Mouse (Mus musculus): ENCODE results near the gene Tns1. TPM values are rescaled to one million over a fixed set of nuclear protein-coding genes. Genes with fewer than 3 reads are reported as not detected.

Gene Tns1
- polyA plus RNA-seq, 1 experiment from 2014 or later: 38.5 TPM

DNA sequence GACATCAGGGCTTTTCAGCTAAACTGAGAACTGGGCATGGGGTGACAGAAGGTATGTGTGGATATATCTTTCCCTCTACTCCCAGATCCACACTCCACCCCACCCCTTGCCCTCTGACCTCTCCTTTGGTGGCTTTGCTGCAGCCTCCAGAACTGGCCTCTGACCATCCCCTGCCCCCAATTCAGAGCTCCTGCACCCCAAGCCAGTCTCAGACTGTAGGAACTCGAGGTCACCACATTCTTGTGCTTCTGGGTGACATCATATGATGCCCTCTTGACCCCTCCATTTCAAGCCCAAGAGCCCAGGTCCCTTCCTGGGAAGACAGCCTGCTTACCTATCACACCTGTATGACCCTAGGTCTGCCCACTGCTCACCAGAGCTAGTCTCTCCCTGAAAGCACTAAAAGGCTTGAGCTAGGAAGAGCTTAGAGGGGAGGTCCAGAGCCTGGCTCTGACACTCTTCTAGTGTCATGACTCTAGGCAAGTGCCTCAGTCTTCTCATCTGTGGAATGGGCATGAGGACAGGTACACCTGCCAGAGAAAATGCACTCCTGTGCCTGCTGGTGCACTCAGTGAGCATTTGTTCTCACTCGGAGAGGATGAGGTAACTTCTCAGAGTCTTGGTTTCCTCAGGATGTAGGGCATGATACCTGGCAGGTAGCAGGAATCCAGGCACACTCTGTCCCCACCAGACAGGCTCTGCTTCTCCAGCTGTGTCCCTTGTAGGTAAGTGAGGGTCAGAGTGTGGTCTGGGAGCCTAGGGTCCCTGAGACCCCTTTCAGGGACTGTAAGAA, 214.9 kb downstream of the Tns1 start:
- no peak for ATAC-seq (ENCODE audit: insufficient number of reproducible peaks, insufficient read depth, low FRiP score, low TSS enrichment, low read depth)
- peaks cover 26% of the 10 kb centered on the region for H3K4me1 ChIP-seq
- H3K27ac ChIP-seq: no peak overlapping the region
- no peak overlapping the region for H3K9ac ChIP-seq
- no peak overlapping the region for H3K4me2 ChIP-seq
- H3K4me3 ChIP-seq: no peak overlapping the region
- no peaks in the 10 kb centered on the region for H3K27me3 ChIP-seq
- H3K36me3 ChIP-seq: peaks cover 22% of the 10 kb centered on the region
- 65% methylated on average over 2 of the region's 2 CpGs for WGBS
- H3K9me3 ChIP-seq: no peaks in the 10 kb centered on the region

DNA sequence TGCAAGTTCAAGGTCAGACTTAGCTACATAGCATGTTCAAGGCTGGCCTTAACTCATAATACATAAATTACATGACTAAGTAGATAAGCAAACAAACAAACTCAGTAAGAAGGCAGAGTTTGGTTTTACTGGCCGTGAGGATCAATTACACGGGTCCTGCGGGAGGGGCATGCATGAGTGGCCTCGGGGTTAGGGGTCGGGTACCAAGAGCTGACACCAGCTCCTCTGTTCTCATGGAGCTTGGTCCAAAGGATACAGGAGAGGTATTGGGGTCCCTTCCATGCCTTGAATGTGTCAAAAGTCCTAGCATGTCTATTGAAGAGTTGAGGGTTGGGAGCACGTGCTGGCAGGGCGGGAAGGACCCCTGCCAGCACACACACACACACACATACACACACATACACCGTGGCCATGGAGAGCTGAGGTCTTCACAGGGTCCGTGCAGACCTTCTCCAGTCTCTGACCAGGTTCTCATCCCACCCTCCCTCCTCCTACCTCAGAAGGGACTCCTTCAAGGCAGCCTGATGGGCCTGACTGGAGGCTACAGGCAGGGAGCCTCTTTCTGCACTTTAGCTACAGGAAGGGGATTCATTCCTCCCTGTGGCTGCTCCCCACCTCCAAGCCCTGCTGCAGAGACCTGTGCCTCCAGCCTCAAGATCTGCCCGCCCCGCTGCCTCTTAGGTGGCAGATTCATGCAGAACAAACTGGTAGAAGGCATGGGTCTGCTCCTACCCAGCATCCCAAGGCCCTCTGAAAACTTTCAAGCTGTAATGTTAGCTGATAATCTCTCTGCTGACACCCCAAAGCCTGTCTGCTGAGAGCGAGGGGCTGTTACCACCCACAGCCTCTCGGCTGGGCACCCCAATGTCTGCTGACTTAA, 215.9 kb downstream of the Tns1 start:
- no peak overlapping the region for H3K4me2 ChIP-seq
- H3K9ac ChIP-seq: no peak overlapping the region
- WGBS: 62% methylated on average over 13 of the region's 13 CpGs
- no peak overlapping the region for H3K4me3 ChIP-seq
- H3K9me3 ChIP-seq: no peaks in the 10 kb centered on the region
- H3K4me1 ChIP-seq: peaks cover 18% of the 10 kb centered on the region
- no peak overlapping the region for H3K27ac ChIP-seq
- peaks cover 11% of the 10 kb centered on the region; the same call in 1 of the 2 replicates for H3K36me3 ChIP-seq
- ATAC-seq (ENCODE audit: insufficient number of reproducible peaks, insufficient read depth, low FRiP score, low TSS enrichment, low read depth): no peak
- no peaks in the 10 kb centered on the region for H3K27me3 ChIP-seq

DNA sequence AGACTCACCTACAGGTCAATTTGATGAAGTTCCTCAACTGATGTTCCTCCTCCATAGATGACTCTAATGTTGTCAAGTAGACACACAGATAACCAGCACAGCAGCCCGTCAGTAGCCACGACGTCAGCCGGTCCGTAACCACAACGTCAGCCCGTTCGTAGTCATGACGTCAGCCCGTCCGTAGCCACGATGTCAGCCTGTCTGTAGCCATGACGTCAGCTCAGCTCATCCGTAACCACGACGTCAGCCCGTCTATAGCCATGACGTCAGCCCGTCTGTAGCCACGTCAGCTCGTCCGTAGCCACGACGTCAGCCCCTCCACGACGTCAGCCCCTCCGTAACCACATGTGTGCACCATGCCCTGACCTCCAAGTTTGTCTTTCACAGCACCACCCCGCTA, 217.1 kb downstream of the Tns1 start:
- Histone ChIP-seq H3K36me3 (0 out of 2 replicates have a peak, but pooled peaks cover 3% of the 10 kb centered on the region), H3K9ac (no peak overlapping the region), H3K4me1 (peaks cover 26% of the 10 kb centered on the region), H3K4me3 (no peak overlapping the region), H3K9me3 (no peaks in the 10 kb centered on the region), H3K4me2 (no peak overlapping the region), H3K27ac (no peak overlapping the region), H3K27me3 (no peaks in the 10 kb centered on the region)
- no peak for ATAC-seq (ENCODE audit: insufficient number of reproducible peaks, insufficient read depth, low FRiP score, low TSS enrichment, low read depth)
- WGBS: 92% methylated on average over 28 of the region's 28 CpGs

GRCm38 (mm10) chr1:73906376-73906775, 217.9 kb downstream of the Tns1 start:
- Histone ChIP-seq H3K4me1 (peaks cover 32% of the 10 kb centered on the region), H3K36me3 (0 out of 2 replicates have a peak, but pooled peaks cover 3% of the 10 kb centered on the region), H3K9me3 (no peaks in the 10 kb centered on the region), H3K27ac (peak overlapping the region; percentile 4; the same call in 1 of the 2 replicates), H3K4me2 (no peak overlapping the region), H3K9ac (no peak overlapping the region), H3K27me3 (no peaks in the 10 kb centered on the region), H3K4me3 (no peak overlapping the region)
- 56% methylated on average over 6 of the region's 6 CpGs for WGBS
- ATAC-seq (ENCODE audit: insufficient number of reproducible peaks, insufficient read depth, low FRiP score, low TSS enrichment, low read depth): no peak

GRCm38 (mm10) chr1:73905811-73906190, 218.4 kb downstream of the Tns1 start:
- ATAC-seq (ENCODE audit: insufficient number of reproducible peaks, insufficient read depth, low FRiP score, low TSS enrichment, low read depth): no peak
- Histone ChIP-seq H3K4me2 (no peak overlapping the region), H3K27me3 (no peaks in the 10 kb centered on the region), H3K27ac (no peak overlapping the region), H3K4me1 (peaks cover 32% of the 10 kb centered on the region), H3K9ac (no peak overlapping the region), H3K4me3 (no peak overlapping the region), H3K36me3 (0 out of 2 replicates have a peak, but pooled peaks cover 3% of the 10 kb centered on the region), H3K9me3 (no peaks in the 10 kb centered on the region)
- WGBS: 60% methylated on average over 5 of the region's 5 CpGs

- 0 out of 2 replicates have a peak, but pooled peaks cover 3% of the 10 kb centered on the region for H3K36me3 ChIP-seq
- H3K4me1 ChIP-seq: peaks cover 32% of the 10 kb centered on the region
- no peak overlapping the region for H3K9ac ChIP-seq
- 43% methylated on average over 10 of the region's 10 CpGs for WGBS
- H3K27ac ChIP-seq: no peak overlapping the region
- H3K4me3 ChIP-seq: no peak overlapping the region
- ATAC-seq (ENCODE audit: insufficient number of reproducible peaks, insufficient read depth, low FRiP score, low TSS enrichment, low read depth): no peak
- no peaks in the 10 kb centered on the region for H3K9me3 ChIP-seq
- no peaks in the 10 kb centered on the region for H3K27me3 ChIP-seq
- H3K4me2 ChIP-seq: no peak overlapping the region
Measured at GRCm38 (mm10) chr1:73905111-73905810, 219.0 kb downstream of the Tns1 start.

DNA sequence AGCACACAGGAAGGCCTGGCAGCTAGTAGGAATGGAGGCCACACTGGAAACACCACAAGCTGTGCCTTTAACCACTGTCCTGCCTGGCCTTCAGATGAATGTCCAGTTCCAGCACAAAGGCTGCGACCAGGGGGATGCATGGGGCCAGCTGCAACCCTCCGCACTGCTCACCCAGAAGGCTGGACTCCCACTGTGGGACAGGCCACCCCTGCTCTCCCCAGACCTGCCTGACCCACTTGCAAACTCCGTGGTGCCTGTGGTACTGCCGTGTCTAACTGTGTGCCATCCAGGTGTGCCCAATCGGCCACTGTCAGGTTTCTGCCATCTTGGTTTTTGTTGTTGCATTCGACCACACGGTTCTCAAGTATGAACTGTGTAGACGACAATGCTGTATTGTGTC, 219.6 kb downstream of the Tns1 start:
- 85% methylated on average over 8 of the region's 8 CpGs for WGBS
- no peaks in the 10 kb centered on the region for H3K9me3 ChIP-seq
- no peaks in the 10 kb centered on the region for H3K27me3 ChIP-seq
- no peak overlapping the region; the same call in 1 of the 2 replicates for H3K27ac ChIP-seq
- H3K4me2 ChIP-seq: no peak overlapping the region
- H3K4me1 ChIP-seq: peaks cover 32% of the 10 kb centered on the region
- no peak for ATAC-seq (ENCODE audit: insufficient number of reproducible peaks, insufficient read depth, low FRiP score, low TSS enrichment, low read depth)
- H3K36me3 ChIP-seq: 0 out of 2 replicates have a peak, but pooled peaks cover 3% of the 10 kb centered on the region
- H3K4me3 ChIP-seq: no peak overlapping the region
- H3K9ac ChIP-seq: no peak overlapping the region

DNA sequence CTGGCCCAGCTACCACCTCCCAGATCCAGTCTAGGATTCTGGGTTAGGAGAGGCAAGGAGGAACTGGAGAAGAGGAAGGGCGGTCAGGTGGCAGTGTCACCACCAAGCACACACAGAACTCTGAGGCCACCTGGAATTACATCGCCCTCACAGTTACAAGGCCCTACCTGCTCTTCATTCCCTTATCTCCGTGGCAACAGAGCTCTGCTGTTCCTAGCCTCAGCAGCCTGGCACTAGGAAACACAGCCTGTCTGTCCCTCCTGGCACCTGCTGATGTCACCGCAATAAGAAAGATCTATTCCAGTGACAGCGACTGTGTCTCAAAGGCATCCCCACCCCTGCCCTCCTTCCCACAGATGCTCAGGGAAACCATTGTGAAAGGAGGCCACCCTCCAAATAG, 221.2 kb downstream of the Tns1 start:
- H3K27ac ChIP-seq: peak overlapping the region; percentile 48; the same call in 1 of the 2 replicates
- H3K4me1 ChIP-seq: peaks cover 29% of the 10 kb centered on the region
- H3K9ac ChIP-seq: no peak overlapping the region
- 83% methylated on average over 5 of the region's 5 CpGs for whole genome bisulfite sequencing
- 0 out of 2 replicates have a peak, but pooled peaks cover 3% of the 10 kb centered on the region for H3K36me3 ChIP-seq
- no peak overlapping the region for H3K4me3 ChIP-seq
- H3K4me2 ChIP-seq: no peak overlapping the region
- no peaks in the 10 kb centered on the region for H3K27me3 ChIP-seq
- ATAC-seq (ENCODE audit: insufficient number of reproducible peaks, insufficient read depth, low FRiP score, low TSS enrichment, low read depth): no peak
- no peaks in the 10 kb centered on the region for H3K9me3 ChIP-seq

DNA sequence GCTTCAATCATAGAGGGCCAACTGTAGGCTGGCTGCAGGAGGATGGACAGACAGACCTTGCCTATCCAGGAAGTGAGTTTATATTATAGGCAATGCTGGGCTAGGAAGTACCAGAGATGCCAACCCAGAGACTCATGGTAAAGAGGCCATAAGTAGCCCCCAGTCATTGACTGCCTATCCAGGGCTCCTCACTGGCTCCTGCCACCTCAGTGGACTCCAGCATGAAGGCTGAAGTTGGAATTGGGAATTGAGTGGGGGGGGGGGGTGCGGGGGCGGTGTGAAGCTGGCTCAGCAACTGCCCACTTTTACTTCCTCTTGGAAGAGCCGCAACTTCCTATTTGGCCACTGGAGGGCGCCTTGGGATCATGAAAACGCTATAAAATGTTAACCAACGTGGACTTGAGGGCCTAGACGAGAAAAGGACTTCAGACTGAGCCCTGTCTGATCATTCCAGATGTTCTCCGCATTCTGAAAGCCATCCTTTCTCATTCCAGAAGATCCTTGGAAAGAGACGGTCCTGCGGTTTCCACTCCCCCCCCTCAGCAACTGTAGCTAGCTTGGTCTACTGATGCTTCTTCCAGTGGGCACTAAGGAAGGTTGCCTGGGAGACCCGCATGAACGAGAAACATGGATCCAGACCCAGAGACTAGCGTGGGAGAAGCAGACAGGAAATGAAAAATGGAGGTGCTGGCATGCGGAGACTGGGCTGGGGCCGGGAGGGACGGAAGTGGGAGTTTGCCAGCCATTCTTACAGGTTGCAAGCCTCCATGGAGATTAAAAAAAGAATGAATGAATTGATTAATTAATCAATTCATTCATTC, 221.9 kb downstream of the Tns1 start:
- Histone ChIP-seq H3K27me3 (no peaks in the 10 kb centered on the region), H3K36me3 (0 out of 2 replicates have a peak, but pooled peaks cover 3% of the 10 kb centered on the region), H3K27ac (peak overlapping the region; percentile 48; the same call in 1 of the 2 replicates), H3K4me2 (peak overlapping the region; percentile 22; the same call in 1 of the 2 replicates), H3K4me3 (no peak overlapping the region), H3K4me1 (peaks cover 29% of the 10 kb centered on the region), H3K9me3 (no peaks in the 10 kb centered on the region), H3K9ac (no peak overlapping the region)
- WGBS: 15% methylated on average over 16 of the region's 16 CpGs
- no peak for ATAC-seq (ENCODE audit: insufficient number of reproducible peaks, insufficient read depth, low FRiP score, low TSS enrichment, low read depth)

DNA sequence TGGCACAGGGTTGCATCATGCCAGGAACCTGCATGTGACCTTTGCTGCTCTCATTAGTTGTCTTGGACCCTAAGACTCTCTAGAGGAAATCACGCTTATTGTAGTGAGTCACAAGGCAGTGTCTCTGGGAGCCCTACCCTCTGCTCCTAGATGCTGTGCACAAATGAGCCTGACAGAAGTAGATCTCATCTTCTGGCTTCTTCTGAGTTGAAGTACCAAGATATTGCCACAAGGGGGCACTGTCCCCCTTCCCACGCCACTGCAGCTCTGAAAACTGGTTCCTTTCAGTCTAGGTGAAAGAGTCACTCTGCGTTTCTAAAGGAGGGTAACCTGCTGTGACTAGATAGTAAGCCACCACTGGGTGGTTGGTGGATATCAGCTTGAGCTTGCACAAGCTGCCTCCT, 222.8 kb downstream of the Tns1 start:
- Histone ChIP-seq H3K9me3 (no peaks in the 10 kb centered on the region), H3K4me1 (peaks cover 25% of the 10 kb centered on the region), H3K36me3 (no peaks in the 10 kb centered on the region), H3K27ac (no peak overlapping the region), H3K27me3 (no peaks in the 10 kb centered on the region), H3K9ac (no peak overlapping the region), H3K4me2 (no peak overlapping the region), H3K4me3 (no peak overlapping the region)
- 0 out of 2 replicates have a peak, but pooled peaks have one; percentile 56 for ATAC-seq (ENCODE audit: insufficient number of reproducible peaks, insufficient read depth, low FRiP score, low TSS enrichment, low read depth)
- 9% methylated on average over 3 of the region's 3 CpGs for WGBS
